Mouse (Mus musculus): Measurements from ENCODE around the gene Mymx.

The Mymx gene

DNA sequence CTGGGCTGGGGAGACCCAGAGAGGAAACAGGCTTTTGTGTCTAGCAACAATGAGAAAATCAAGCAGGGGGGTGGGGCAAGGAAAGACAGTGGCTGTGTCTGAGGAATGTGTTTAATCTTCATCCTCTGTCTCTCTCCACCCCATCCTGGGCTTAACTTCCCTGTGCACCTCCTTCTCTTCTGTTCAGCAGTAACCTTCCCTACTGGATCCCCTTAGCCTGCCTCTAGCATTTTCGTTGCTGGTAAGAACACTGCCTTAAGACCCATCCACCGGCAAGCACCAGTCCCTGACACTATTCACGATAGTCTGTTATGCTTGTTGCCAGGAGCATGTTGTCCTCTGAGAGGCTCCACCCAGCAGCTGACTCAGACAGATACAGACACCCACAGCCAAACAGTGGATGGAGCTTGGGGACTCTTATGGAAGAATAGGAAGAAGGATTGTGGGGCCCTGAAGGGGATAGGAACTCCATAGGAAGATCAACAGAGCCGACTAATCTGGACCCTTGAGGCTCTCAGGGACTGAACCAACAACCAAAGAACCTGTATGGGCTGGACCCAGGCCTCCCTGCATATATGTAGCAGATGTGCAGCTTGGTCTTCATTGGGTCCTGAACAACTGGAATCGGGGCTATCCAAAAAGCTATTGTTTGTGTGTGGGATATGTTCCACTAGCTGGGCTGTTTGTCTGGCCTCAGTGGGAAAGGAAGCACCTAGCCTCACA lies 8.4 kb upstream of the Mymx start:
- no peak for DNase-seq

DNA sequence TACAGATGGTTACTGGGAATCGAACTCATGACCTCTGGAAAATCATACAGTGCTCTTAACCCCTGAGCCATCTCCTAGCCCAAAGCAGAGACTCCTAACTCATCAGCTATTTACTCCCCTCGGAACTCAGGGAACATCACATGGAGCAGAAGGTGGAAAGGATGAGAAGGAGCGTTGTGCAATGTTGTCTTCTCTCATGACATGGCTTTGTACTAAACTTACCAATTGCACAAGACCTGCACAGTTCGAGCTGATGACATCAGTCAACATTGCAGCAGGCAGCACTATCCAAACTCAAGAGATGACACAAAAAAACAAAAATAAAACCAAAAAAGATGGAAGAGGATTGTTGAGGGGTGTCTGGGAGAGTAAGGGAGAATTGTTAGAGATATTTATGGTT lies 6.5 kb upstream of the Mymx start:
- no peak for DNase-seq

DNA sequence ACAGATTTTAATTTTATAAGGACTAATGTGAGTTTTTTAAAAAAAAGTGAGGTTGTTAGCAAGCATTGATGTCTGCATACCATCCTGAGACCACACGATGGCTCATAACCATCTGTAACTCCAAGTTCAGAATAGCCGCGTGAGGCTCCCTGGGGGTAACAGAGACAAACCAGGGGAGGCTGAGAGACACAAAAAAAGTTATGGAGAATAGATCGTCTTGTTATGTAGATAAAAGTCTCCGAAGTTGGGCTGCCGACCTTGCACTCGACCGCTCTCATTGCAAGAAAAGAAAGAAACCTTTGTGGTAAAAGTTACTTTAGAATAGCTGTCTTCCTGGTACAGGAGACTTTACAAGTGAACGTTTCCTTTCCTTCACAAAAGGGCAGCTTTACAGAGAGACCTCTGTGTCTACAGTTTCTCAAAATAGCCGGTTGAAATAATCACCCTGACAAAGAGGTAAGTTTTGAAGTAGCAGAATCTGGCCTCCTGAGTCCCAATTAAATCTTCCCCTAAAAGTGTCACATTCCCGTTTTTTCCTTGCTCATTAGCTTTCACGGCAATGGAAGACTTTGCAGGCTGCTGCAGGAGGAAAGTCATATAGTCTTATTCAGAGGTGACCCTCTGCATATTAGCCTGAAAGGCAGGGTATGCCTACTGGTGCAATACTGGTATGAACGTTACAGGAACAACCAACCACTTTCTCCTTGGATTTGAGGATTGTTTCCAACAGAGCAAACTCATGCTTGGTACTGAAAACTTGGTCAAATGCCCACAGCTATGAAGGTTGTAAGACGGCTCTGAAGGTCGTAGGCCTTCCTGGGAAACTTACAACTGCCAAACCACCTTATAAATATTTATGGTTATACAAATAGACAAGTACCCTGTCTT lies 5.3 kb upstream of the Mymx start:
- no peak for DNase-seq

DNA sequence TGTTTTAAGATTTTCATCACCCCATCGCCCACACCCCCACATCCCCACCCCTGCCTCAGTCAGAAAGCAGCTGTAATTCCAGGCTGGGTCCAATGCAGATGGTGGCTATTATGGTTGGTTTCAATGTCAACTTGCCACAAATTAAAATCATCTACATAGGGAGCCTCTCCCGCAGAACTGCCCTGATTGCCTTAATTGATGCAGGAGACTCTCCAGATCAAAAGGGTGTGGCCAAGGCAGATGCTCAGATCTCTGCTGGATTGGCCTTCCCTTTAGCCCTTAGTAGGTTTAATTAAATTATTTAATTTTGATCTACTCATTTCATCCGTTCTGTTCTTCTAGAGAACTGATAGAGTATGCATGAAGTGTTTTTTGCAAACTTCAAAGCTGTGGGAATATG lies 1.1 kb upstream of the Mymx start:
- DNase-seq = no peak

DNA sequence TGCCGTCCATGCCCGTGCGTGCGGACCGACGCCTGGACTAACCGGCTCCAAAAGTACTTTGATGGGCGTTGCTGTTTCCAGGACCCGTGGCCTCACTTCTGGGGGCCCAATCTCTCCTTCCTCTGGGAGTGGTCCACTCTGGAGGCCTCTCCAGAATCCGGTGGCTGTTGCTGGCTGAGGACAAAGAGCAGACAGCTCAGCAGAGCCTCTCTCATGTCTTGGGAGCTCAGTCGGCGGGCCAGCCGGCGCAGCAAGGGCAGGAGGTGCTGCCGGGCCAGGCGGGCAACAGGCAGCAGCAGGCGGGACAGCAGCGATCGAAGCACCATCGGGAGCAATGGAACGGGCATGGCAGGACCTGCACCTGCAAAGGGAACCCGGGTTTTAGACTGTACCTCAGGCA lies 577 bp downstream of the Mymx start:
- no peak for DNase-seq

DNA sequence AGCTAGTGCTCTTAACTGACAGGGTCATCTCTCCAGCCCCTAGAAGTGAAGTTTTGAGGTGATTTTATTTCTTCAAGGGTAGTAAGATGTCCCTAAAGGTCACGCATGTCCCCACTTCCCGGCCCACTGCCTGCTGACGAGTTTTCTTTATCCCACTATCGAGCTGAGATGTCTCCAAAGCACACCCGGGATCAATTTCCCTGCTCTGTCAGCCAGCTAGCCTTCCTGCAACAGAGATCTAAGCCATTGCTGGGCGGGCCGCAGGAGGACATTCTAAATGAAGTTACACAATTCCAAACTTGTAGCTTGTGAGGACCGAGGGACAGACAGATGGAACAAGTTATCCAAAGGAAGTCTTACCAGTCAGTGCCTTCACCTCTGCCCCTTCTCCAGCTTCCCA lies 1.6 kb downstream of the Mymx start:
- no peak for DNase-seq

DNA sequence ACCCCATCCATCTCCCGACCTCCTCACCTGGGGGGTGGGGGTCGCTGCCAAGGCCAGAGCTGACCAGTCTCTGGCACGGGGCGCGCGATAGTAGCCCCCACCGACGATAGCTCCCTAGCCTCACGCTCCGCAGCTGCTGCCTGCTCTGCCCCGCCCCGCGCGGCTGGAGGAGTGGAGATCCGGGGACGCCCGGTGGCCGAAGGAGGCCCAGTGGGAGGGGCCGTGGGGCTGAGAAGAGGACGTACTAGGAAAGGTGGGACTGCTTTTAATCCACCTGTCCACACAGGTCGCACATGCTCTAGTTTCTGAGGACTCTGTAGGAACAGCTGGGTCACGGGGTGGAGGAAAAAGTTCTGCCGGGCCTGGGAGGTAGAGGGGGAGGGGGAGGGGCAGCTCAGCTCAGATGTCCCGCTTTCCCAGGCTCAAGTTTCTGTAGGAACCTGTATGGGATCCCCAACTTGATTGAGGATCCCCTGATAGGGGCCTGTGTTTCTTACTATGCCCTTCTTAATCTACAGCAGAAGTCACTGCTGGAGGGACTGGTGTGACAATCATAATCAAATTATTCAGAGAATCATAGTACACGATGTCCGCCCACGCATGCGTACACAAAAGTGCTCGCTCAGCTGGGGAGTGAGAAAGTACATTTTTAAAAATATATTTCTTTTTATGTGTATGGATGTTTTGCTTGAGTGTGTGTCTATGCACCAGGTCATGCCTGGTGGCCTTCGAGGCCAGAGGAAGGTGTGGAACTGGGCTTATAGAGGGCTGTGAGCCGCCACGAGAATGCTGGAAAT lies 2.3 kb downstream of the Mymx start, which contains the start of gene Slc29a1:
Gene Slc29a1 (minus strand): TSS at position 161 of the 797 bp plus-strand sequence.
- no peak for DNase-seq

DNA sequence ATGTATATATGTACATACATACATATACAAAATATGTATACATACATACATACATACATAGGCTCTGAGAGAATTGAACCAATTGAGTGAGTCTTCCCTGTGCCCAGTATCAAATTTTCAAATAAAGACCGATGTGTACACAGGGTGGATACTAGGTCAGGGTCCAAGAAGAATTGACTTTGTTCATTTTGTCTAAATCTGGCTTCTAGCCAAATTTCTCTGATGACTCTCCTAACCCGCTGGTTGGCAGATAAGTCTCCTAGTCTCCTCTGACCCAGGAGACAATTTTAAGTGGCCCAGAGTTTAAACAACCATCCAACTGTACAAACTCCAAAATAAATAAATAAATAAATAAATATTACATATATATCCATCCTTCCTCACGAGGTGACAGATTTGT lies 3.0 kb downstream of the Mymx start:
- DNase-seq = no peak

DNA sequence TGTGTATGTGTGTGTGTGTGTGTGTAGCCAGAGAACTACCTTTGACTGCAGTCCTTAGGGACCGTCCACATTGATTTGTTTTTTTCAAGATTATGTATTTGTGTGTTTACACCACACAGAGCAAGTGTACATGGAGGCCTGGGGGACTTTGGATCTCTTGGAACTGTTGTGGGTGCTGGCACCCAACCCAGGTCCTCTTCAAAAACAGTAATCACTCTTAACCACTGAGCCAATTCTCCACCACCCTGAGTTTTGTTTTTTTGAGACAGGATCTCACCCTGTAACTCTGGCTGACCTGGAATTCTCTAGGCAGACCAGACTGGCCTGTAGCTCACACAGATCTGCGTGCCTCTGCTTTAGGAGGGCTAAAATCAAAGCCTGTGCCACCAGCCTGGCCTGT lies 3.5 kb downstream of the Mymx start:
- no peak for DNase-seq

DNA sequence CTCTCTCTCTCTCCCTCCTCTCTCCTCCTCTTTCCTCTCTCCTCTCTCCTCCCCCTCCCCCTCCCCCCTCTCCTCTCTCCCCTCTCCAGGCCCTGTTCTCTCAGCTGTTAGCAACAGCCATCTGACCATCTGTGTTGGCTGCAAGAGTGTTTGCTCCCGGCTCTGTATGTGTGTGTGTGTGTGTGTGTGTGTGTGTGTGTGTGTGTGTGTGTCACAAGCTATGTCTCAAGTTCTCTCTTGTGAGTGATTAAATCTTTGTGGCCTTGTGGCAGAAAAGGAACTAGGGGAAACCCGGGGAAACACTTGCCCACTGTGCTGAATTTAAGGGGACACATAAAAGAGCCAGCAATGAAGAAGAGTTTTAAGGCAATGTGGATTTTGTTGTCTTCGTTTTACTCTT lies 4.1 kb downstream of the Mymx start:
- no peak for DNase-seq

DNA sequence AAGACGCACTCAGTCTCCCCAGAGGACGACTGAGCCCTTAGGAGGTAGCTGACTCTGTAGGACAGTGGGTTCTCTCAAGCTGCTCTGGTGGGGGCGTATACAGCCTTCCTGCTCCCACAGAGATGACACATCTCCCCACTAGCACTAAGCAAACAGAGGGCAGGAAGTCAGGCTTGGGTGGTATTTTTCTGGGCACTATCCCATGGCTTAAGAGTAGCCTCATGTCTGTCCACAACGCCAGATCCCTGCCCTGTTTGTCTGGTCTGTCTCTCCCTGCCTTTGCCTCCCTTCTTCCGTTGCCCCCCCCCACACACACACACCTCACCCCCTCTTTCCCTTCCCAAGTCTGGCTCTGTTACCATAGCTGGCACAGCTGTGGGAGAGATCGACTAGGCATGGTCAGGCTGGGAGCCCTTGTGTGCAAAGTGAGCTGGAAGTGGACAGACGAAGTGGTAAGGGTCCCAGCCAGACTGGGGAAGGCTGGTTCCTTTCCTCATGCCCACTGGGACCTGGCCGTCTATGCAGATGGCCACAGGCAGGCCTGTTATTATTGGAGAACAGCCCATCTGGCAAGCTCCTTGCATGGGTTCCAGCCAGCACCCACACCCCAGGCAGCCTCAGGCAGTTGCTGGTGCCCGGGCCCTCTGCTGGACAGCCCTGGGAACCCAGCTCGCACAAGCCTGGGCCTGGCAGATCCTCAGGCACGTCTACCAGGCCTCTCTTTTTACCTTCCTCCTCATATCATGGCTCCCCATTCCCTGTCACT lies 5.1 kb downstream of the Mymx start:
- peak; percentile 69 for DNase-seq

DNA sequence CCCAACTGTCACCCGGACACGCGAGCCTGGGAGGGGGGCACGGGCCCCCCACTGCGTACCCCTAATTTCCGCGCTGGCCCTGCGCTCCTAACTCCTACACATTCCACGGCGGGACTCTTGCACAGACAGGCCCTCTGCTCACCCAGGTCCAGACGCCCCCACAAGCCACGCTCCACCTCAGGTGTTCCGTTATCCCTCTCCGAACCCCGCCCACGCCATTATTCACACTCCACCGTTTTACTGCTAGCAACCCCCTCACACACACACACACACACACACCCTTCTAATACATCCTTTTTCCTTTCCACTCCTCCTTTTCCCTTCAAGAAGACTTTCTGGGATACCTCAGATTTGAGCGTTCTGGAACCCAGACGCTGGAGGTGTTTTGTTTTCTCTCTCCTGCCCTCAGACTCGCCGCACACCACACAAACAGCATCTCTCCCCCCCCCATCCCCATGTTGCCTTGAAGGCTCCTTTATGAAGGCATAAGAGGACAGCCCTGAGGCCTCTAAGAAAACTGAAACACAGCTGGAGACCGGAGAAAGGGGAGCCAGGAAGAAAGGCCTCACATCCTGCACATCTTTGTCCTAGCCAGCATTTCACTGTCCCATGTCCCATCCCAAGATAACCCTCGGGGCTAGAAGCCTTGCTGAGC lies 6.0 kb downstream of the Mymx start:
- DNase-seq = no peak

DNA sequence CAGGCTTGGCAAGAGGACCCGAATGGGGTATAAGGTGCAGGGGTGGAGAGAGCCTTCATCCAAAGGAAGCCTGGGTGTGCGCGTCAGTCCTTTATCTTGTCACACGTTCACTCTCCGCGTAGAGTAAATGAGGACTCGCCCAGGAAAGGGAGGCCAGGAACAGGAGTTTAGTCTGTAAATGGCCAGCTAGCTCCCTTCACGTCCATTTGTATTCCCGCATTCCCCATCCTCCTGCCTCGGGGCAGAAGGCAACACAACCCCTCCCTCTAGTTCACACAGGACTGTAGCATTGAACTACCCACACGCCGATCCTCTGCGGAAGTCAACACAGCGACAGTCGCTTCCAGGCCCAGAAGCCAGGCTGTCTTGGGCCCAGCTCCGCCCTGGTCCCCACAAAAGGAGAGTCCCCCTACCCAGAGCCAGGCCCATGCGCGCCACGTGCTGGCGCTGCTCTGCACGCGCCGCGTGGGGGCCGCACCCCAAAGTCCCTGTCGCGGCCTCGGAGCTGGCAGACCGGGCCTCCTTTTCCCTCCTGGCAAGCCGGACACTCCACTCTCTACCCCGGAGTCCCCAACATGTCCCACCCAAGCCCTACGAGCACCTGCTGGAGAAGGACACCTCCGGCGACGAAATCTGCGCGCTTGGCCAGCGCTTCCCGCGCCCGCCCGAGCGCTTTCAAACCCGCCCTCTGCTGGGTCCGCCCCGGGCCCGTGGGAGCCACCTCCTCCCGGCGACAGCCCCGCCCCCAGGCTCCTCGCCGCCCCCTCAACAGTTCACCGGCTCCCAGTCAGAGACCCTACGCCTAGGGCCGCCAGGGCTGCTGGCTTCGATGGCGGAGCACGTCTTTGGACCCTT lies 6.8 kb downstream of the Mymx start:
- no peak for DNase-seq

DNA sequence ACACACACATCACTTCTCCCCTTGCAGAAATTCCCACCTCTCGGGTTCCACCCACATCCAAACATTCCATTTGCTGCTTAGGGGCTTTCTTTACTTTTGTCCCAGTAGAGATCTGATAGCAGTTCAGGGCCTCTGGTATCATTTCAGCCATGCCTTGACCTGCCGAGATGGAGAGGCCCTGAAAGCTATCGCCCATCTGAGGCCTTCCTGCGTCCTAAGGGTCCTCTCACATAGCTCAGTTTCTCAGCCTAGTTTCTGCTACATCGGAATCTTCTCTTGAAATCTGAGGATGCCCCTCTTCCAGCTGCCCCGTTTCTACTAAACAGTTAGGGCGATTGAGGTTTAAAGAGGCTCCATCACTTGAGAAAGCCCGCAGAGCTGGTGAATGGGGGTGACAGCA lies 7.7 kb downstream of the Mymx start:
- no peak for DNase-seq

DNA sequence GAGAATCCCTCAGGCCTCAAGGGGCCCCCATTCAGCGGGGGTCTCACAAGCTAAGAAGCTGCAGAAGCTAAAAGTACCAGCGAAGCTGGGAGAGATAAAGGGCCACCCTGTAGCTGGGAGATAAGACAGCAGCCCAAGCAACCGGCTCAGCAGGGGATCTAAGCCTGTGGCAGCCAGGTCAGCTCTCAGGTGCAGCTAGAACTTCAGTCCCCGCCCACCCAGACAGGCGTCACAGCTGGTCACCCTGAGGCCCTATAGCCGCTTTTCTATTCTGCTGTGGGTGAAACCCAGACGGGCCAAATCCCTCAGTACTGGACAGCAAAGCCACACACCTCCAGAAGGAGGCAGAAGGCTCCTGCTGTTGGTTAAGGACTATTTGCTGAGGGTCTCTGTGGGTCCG lies 8.4 kb downstream of the Mymx start:
- DNase-seq = no peak

DNA sequence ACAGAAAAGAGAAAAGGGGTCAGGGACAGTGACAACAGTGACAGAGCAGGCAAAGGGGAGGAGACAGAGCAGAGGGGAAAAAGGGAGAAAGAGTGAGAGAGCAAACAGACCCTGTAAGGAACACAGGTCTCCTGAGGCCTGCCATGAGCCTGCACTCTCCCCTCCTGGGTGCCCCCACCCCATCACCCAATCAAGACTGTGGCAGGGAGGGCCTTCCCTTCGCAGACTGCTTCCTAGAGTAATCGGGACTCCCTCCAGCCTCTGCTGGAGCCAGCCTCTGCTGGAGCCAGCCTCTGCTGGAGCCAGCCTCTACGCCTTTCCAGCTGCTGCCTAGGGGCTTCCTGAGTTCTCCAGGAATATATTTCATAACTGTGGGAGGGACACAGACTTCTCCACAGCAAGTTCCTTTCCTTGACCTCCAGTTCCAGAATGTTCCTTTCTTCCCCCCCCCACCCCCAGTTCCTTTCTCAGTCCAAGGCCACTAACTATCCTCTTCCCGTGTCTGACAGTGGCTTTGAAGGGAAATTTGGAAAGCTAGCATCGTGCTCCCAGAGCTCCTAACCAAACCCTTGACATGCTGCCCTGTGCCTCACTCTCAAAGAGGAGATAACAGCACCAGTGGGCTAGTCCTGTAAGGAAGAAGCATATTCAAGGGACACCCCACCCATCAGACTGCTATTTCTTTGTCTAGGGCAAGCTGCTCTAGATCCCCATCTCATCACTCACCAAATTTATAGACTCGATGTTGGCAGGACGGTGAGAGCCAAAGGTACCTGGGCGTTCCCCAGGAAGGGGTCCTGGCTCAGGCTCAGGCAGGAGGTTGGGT lies 9.1 kb downstream of the Mymx start:
- no peak for DNase-seq

DNA sequence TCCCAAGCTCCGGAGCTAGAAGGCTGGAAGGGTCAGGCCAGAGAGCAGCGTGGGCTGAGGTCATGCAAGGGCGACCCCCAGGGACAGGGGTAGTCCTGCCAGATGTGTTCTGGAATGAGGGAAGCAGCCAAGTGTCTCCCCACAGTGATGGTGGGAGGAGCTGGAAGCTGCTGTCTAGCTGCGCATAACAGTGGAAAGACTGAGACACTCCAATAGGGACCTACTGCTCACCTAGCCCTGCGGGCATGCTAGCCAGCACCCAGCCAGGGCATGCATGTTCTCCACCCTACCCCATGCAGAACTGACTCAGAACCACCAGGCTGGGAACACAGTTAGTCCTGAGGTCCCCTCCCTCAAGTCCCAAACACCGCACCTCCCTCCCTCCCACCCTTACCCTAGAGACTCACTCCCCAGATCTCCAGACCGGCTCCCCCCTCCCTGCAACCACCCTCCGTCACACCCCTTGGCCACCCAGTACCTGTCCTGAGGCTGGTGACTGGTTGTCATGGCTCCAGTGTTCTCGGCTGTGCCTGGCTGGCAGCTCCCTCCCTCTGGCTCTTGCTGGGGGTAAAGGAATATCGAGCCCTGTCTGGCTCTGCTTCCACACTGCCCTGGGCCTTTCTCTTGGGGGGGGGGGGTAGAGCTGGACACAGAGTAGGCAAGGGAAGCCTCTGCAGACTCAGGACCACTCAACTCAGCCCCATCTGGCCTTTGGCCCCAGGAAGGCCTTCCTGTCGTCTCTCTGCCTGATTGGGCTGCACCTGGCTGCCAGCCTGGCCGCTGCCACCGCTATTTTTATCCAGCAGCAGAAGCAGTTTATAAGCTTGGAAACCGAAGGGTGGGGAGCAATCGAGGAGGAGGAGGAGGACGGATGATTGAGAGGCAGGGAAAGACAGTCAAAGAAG lies 9.9 kb downstream of the Mymx start:
- no peak for DNase-seq

DNA sequence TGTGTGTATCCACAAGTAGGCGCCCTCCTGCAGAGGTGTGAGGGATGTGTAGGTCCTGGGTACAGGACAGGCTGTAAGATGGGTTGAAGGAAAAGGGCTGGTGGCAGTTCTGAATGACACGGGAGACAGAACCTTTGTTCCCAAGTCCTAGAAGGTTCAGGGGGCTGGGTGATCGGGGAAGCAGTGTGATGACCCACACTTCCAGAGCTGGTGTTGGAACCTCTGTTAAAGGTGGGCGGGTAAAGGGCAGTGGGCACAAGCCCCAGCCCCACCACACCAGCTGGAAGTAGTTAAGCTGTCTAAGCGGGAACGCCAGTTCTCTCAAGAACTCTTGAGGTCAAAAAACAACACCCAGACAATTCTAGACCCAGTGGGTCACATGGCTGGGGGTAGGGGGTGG lies 11.5 kb downstream of the Mymx start:
- DNase-seq = no peak

DNA sequence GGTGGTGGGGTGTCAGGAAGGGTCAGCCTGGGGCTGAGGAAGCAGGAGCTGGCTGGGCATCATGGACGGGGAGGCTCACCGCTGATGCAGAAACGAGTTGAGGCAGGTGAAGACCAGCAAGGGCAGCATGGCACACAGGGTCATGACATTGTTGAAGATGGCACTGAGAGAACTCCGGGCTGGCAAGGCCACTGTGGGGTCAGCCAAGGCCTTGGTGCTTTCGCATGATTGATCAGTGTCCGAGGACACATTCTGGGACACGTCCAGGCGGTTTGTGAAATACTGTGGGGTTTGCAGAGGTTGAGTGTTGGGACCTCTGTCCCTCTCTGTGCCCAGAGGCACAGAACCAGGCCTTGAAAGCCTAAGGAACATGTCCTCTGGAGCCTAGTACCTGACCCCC lies 12.1 kb downstream of the Mymx start:
- DNase-seq = no peak
